Mouse (Mus musculus) hindbrain, embryonic 15.5 days (tissue): ENCODE data around the gene Tdo2. TPM values are rescaled to one million over a fixed set of nuclear protein-coding genes. Genes with fewer than 3 reads are reported as not detected.

Source experiments
- ATAC-seq: fragments of 200-750 bp; cut with Nextera tagmentation; 2 replicates; pipeline ENCODE4 v1.8.0; 2017; ENCODE audit warnings: low read depth, moderate number of reproducible peaks, moderate TSS enrichment; ENCODE audit not compliant: low FRiP score
- H3K27ac ChIP-seq: fragments of 300-500 bp; sonication (generic); replicated peaks from 2 replicates; pipeline ENCODE4 v1.5.1; 2015; ENCODE audit warnings: mild to moderate bottlenecking, inconsistent platforms
- H3K27me3 ChIP-seq: fragments of 300-500 bp; sonication (generic); 2 replicates; pipeline ENCODE4 v1.6.1; 2015; ENCODE audit warnings: control low read depth, inconsistent platforms
- H3K36me3 ChIP-seq: fragments of 300-500 bp; sonication (generic); 2 replicates; pipeline ENCODE4 v1.6.1; 2015; ENCODE audit warnings: control low read depth, inconsistent platforms
- H3K4me1 ChIP-seq: fragments of 300-500 bp; sonication (generic); replicated peaks from 2 replicates; pipeline ENCODE4 v1.6.1; 2015; ENCODE audit warnings: control low read depth, inconsistent platforms
- H3K4me2 ChIP-seq: fragments of 300-500 bp; sonication (generic); 2 replicates; pipeline ENCODE4 v1.6.1; 2015; ENCODE audit warnings: moderate library complexity, mild to moderate bottlenecking, inconsistent platforms
- H3K4me3 ChIP-seq: fragments of 300-500 bp; sonication (generic); 2 replicates; pipeline ENCODE4 v1.5.1; 2015; ENCODE audit warnings: mild to moderate bottlenecking, inconsistent platforms
- H3K9ac ChIP-seq: fragments of 300-500 bp; sonication (generic); 2 replicates; pipeline ENCODE4 v1.6.1; 2015; ENCODE audit warnings: inconsistent platforms
- H3K9me3 ChIP-seq: fragments of 300-500 bp; sonication (generic); 2 replicates; pipeline ENCODE4 v1.6.1; 2016; ENCODE audit warnings: control low read depth, inconsistent platforms
- WGBS: fragments of 180-500 bp; shearing (Covaris S2); methylation state at CpG from one replicate; pipeline ENCODE4 v1.1.7; 2015; 5-methylcytosine and 5-hydroxymethylcytosine counted together
- polyA plus RNA-seq: library from polyadenylated mRNA; unstranded; fragments of >200 nt; fragmentation: Nextera tagmentation; extraction: Ambion mirVana; gene quantifications from 2 replicates; pipeline ENCODE4 v1.2.1, GENCODE M21; 2015

Gene Tdo2
- polyA plus RNA-seq, 1 experiment from 2014 or later: 0.29 TPM

DNA sequence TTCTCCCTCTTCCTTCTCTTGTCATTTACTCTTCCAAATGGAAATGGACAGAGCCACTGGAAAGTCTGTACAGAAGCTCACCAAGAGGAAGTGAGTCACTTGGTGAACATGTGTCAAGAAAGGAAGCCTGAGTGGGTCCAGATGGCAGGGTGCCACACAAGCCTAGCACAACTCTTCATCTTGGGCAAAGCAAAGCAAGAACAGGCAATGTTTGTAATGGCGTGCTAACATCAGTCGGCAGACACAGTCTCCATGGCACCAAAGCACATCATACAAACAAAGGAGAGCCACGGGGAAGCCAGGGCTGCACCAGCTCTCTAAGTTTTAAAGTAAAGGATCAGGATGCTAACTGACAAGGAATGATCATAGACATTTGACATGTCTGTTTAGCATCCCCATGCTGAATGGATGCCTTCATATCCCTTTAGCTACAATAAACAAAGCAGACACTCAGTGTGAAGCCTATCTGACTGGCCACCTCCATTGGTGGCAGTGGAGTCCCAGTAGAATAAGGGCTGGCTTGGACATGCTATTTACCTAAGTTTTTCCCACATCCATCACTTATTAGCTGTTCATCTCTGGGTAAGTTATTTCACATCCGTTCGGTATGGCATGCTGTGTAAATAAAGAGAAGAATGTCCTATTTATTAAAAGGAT, 59.8 kb downstream of the Tdo2 start:
- Histone ChIP-seq H3K4me1 (no peaks in the 10 kb centered on the region), H3K9ac (no peak overlapping the region), H3K36me3 (no peaks in the 10 kb centered on the region), H3K27me3 (no peaks in the 10 kb centered on the region), H3K4me2 (no peak overlapping the region), H3K9me3 (no peaks in the 10 kb centered on the region), H3K27ac (no peak overlapping the region), H3K4me3 (no peak overlapping the region)
- ATAC-seq: peak; percentile 45; the same call in 1 of the 2 replicates
- 38% methylated on average over 5 of the region's 5 CpGs for WGBS

DNA sequence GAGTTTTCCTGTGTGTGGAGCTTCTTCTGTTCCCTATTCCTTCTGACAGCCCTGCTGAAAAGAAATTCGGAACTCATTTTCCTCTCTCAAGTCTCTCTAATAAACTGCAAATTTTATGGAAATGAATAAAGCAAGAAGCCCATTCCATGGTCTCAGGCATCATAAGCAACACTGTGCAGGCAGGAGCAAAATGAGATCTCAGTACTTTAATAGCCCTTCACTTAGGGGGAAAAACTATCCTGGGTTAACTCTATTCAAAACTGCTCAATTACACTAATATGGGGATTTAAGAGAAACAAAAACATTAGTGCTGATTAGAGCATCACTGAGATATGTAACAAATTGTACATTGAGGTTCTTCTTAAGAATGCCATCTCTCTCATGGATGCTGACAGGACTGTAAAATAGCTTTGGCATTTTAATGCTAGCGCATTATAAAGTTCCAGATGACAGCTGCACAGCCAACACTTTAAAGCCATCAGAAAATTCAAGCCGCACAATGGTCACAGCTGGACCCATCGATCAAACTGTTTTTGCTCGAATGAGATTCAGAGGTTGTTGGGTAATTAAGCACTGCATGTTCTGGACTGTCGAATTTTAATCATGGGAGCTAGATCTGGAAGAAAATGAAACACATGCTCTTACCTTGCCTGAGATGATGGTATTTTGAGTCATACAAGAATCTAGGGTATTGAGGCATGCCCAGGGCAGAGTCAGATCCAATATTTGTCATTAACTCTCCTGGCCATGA, 65.5 kb downstream of the Tdo2 start:
- Histone ChIP-seq H3K27ac (peak overlapping the region; percentile 8; the same call in 1 of the 2 replicates), H3K9me3 (no peaks in the 10 kb centered on the region), H3K27me3 (no peaks in the 10 kb centered on the region), H3K36me3 (no peaks in the 10 kb centered on the region), H3K4me1 (peaks cover 6% of the 10 kb centered on the region), H3K4me3 (no peak overlapping the region), H3K4me2 (no peak overlapping the region), H3K9ac (no peak overlapping the region)
- 0 out of 2 replicates have a peak, but pooled peaks have one; percentile 27 for ATAC-seq
- WGBS: 27% methylated on average over 6 of the region's 6 CpGs

Other genes starting within 250 kb of the Tdo2 start
- gene Ctso, start 43.6 kb downstream of the Tdo2 start, polyA plus RNA-seq: 10.1 and 10.3 TPM in 2 replicates
- gene Asic5, start 6.1 kb upstream of the Tdo2 start, polyA plus RNA-seq: not detected in 2 replicates
- 50.3 and 50.9 TPM in 2 replicates for gene Gucy1b1, start 98.5 kb upstream of the Tdo2 start, polyA plus RNA-seq
- gene Gucy1a1, start 169.6 kb upstream of the Tdo2 start, polyA plus RNA-seq: 23.7 and 26.2 TPM in 2 replicates